Mouse (Mus musculus) ES-Bruce4 (cell line): ENCODE data around the gene Cacna1b.

Experiments
- CTCF ChIP-seq: IDR thresholded peaks from one replicate; pipeline ENCODE4 v1.8.1; 2011; ENCODE audit warnings: low read depth, low read length
- EP300 ChIP-seq: IDR thresholded peaks from 2 replicates; pipeline ENCODE4 v1.6.1; 2011; ENCODE audit warnings: low read depth, low read length; ENCODE audit not compliant: insufficient read depth
- POLR2A ChIP-seq: IDR thresholded peaks from one replicate; pipeline ENCODE4 v1.8.1; 2011; ENCODE audit warnings: low read length; ENCODE audit not compliant: insufficient read depth

DNA sequence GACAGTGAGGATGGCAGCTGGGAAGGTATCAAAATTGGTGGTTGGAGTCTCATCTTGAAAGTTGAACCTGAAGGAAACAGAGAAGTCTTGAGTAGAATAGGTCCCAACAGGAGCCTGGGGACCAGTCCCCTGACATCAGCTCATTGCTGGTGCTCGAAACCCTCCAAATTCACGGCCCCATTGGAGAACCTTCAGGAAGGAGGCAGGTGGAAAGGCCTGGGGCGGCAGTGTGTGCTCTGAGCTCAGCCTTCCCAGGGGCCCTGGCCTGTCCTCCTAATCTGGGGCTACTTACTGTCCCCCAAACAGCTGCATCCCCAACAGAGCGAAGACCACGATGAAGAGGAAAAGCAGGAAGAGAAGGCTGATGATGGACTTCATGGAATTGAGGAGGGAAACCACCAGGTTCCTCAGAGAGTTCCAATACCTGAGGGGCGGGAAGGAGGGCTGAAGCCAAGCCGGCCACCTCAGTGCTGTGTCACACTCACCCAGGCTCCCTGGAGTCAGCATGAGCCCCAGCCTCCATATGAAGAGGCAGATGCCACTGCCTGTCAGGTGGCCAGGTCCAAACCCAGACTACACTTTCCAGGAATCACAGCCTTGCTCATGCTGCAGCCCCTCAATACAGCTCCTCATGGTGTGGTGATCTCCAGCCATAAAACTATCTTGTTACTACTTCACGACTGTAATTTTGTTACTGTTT lies 65.5 kb downstream of the Cacna1b start:
- no peak for TF ChIP-seq CTCF
- TF ChIP-seq POLR2A = no peak
- TF ChIP-seq EP300 = no peak
